In genomic region chr1:51947116-51947515, GRCm38 (mm10) we compare ENCODE assay signal across 23 mouse cellular contexts.
"Had no signal": no experiment of that assay in that cellular context is flagged by ENCODE, and none has a peak within 500 bp of the region (broad histone marks: within the 10 kb centered on the region; RNA-seq: fewer than 3 reads in every experiment).

No protein-coding gene starts in this region.

- H3K4me3 ChIP-seq: layer of hippocampus, adult 2 months; limb, embryonic 12.5 days; limb, embryonic 15.5 days; midbrain, embryonic 12.5 days; midbrain, embryonic 15.5 days; neural tube, embryonic 12.5 days; neural tube, embryonic 15.5 days had no signal

- ATAC-seq: liver, postnatal 0 days; lung, postnatal 0 days; midbrain, embryonic 15.5 days had no signal

- H3K9me3 ChIP-seq: limb, embryonic 12.5 days; limb, embryonic 15.5 days; midbrain, embryonic 12.5 days; midbrain, embryonic 15.5 days; neural tube, embryonic 12.5 days; neural tube, embryonic 15.5 days had no signal

- H3K27me3 ChIP-seq: limb, embryonic 12.5 days; limb, embryonic 15.5 days; midbrain, embryonic 12.5 days; midbrain, embryonic 15.5 days; neural tube, embryonic 12.5 days; neural tube, embryonic 15.5 days had no signal

- H3K36me3 ChIP-seq: limb, embryonic 12.5 days; limb, embryonic 15.5 days; midbrain, embryonic 12.5 days; midbrain, embryonic 15.5 days; neural tube, embryonic 12.5 days; neural tube, embryonic 15.5 days had no signal

- H3K9ac ChIP-seq: limb, embryonic 12.5 days; limb, embryonic 15.5 days; liver, embryonic 14.5 days; liver, postnatal 0 days; lung, embryonic 14.5 days; midbrain, embryonic 12.5 days; midbrain, embryonic 15.5 days; neural tube, embryonic 12.5 days; neural tube, embryonic 15.5 days had no signal

- H3K4me2 ChIP-seq: limb, embryonic 12.5 days; limb, embryonic 15.5 days; liver, embryonic 11.5 days; lung, embryonic 14.5 days; midbrain, embryonic 12.5 days; midbrain, embryonic 15.5 days; neural tube, embryonic 12.5 days; neural tube, embryonic 15.5 days had no signal

- H3K27ac ChIP-seq: layer of hippocampus, adult 2 months; limb, embryonic 12.5 days; limb, embryonic 15.5 days; liver, embryonic 14.5 days; macrophage; midbrain, embryonic 12.5 days; midbrain, embryonic 15.5 days; neural tube, embryonic 12.5 days; neural tube, embryonic 15.5 days; stomach, postnatal 0 days had no signal

- H3K4me1 ChIP-seq: limb, embryonic 12.5 days; limb, embryonic 15.5 days; midbrain, embryonic 12.5 days; midbrain, embryonic 15.5 days; neural tube, embryonic 12.5 days; neural tube, embryonic 15.5 days had no signal

- DNase-seq: kidney, adult 9 months; kidney, postnatal 25 days; layer of hippocampus, adult 9-11 months; liver, postnatal 0 days; lung, embryonic 14.5 days; right cerebral cortex, adult 18-20 months; right cerebral cortex, postnatal 14 days; right cerebral cortex, postnatal 4 days; thymus, adult 2 months; thymus, postnatal 14 days; thymus, postnatal 4 days had no signal
